Mouse (Mus musculus) thymus, adult 2 months (tissue): Measurements from ENCODE around the gene Acbd7.

Experiments used
- CTCF ChIP-seq: fragments of 200-500 bp; IDR thresholded peaks from 2 replicates; pipeline ENCODE4 v1.5.1; 2012; ENCODE audit warnings: mild to moderate bottlenecking, control low read depth, low read length, moderate library complexity, borderline replicate concordance; ENCODE audit not compliant: control insufficient read depth, poor library complexity, insufficient read depth; ENCODE audit errors: extremely low read depth
- POLR2A ChIP-seq: fragments of 200-500 bp; IDR thresholded peaks from 2 replicates; pipeline ENCODE4 v1.6.1; 2012; ENCODE audit warnings: mild to moderate bottlenecking, low read length, control low read depth, moderate library complexity; ENCODE audit not compliant: control insufficient read depth, poor library complexity, insufficient read depth; ENCODE audit errors: extremely low read depth

GRCm38 (mm10) chr2:3348919-3349318 is 13.0 kb downstream of the Acbd7 start:
- TF ChIP-seq CTCF (no peak), POLR2A (no peak)
